Mouse (Mus musculus) embryo, embryonic 9.5 days (tissue): ENCODE results near the gene 1700018F24Rik.
"Not testable (repeated sequence)": the region's sequence is repeated elsewhere in the genome, so short reads cannot be mapped to it uniquely, and the experiment has no call there.

Experiments
- DNase-seq: peaks from one replicate; pipeline ENCODE4 v3.0.0-alpha.2; 2017; ENCODE audit errors: extremely low spot score

The 1700018F24Rik gene

DNA sequence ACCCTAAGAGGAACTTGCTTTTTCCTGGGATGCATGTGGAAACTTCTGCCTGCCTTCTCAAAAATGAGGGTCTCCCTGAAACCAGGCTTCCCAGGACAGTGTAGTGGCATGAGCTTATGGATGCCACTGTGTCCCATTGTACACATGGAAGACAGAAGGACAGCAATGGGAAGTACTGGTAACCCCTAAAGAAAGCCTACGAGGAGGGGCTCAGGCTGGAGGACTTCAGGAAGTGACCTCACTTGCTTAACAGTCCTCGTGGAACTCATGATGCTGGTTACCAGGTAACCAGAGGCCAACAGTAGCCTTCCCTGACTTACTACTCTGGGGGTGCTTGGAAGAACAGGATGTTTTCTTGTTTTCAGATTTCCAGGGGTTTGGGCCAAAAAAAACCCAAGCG is at the start of gene 1700018F24Rik:
TSS of gene 1700018F24Rik (plus strand) at position 301 of the 400 bp plus-strand sequence.
- not testable (repeated sequence) for DNase-seq

GRCm38 (mm10) chr5:144998491-144998890 is 44.3 kb upstream of the 1700018F24Rik start:
- DNase-seq, result no peak

DNA sequence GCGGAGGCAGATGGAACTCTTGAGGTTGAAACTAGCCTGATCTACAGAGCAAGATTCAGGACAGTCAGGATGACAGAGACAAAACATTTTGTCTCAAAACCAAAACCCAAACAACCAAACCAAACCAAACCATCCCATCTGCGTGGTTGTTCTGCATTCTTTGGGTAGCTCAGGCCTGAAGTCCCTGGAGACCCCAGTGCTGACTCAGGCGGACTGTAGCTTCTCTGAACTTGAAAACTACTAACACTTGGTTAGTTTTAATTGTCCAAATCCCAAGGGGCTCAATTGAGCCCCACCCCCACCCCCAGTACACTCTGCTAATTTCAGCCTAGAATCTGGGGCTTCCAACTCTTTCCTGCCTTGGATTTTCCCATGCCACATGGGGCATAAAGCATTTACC is 39.4 kb upstream of the 1700018F24Rik start:
- DNase-seq, result no peak

DNA sequence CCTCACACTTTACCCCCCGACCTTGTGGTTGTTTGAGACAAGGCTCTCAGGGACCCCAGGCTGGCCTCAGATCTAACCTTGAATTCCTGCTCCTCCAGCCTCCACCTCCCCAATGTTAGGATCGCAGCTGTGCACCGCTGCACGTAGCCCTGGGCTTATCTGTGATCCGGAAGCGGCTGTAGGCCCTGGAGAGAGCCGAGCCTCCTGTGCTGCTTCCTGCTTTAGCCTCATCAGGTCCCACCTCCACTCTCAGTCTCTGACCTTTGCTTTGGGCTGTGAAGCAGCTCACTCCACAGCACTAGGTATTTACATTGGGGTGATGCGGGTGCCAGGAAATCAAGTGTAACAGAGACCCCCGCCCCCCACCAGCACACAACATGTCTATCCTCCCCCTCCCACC is 38.3 kb upstream of the 1700018F24Rik start:
- no peak for DNase-seq

GRCm38 (mm10) chr5:145005596-145005995 is 37.2 kb upstream of the 1700018F24Rik start:
- DNase-seq, result no peak

GRCm38 (mm10) chr5:145008878-145009659 is 33.7 kb upstream of the 1700018F24Rik start:
- DNase-seq, result no peak

DNA sequence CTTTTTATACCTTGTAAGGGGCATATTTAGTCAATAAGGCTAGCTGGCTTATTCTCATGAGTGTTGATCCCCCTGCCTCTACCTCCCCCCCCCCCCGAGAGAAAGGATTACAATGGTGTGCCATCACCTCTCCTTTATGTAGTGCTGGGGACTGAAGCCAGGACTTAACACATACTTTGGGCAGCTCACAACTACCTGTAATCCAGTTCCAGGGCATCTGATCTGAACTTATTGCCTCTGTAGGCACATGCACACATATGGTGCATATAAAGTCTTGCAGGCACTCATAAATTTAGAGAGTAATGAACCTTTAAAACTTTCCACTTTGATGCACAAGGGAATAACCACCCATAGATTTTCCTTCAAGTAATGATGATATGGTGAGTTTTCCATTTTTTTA is 28.5 kb upstream of the 1700018F24Rik start:
- DNase-seq, result no peak

DNA sequence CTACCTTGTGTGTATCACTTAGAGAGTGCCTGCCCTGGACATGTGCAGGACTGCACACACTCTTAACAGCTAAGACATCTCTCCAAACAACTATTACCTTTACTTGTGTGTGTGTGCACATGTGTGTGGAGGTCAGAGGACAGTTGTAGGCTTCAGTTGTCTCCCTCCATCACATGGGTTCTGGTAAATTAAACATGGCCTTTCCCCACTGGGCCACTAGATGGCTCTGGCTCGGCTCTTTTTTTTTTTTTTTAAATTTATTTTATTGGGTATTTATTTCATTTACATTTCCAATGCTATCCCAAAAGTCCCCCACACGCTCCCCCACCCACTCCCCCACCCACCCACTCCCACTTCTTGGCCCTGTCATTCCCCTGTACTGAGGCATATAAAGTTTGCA is 26.0 kb upstream of the 1700018F24Rik start:
- not testable (repeated sequence) for DNase-seq

DNA sequence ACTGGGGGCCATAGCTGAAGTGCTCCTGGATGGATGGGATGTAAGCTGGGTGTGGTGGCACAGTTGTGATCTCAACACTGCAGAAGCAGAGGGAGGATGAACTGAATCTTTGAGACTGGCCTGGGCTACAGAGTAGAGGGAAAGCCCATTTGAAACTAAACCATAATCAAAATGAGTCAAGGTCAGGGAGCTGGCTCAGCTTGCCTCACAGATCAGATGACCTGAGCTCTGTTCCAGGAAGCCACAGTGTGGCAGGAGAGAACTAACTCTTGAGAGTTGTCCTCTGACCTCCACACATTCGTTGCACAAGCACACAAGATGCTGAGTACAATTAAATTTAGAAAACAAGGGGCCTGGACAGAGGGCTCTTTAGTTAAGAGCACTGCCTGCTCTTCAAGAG is 22.5 kb upstream of the 1700018F24Rik start:
- not testable (repeated sequence) for DNase-seq

DNA sequence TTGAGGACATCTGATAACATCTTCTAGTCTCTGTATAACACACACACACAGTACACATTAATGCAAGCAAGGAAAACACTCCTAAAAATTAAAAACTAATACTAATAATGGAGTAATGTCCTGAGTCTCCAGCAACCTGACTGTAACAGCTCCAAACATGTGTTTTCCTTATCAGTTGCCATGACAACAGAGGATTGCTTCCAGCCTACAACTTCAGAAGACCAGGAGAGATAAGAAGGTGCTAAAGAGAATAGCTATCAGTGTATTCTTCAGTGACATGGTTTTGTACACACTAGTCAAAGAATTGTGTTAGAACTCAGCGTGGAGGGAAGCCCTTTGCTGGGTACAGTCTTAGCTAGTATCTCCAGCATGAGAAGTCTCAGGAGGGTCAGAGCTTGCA is 22.1 kb upstream of the 1700018F24Rik start:
- not testable (repeated sequence) for DNase-seq

DNA sequence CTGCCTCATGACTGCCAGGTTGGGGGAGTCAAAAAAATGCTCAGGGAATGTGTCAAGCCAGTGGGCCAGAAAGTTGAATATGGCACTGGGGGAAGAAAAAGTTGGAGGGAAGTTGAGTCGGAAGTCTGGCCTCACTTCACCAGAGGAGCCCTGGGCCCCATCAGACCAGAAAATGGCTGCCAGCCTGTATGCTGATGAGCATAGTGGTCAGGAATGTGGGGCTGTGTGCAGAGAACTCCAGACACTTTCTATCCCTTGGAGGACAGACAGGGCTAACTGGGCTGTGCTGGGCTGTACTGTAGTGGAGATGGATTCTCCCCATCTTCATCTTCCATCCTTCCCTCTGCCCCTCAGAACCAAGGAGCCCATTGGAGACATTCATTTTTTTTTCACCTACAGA is 12.3 kb upstream of the 1700018F24Rik start:
- DNase-seq, result not testable (repeated sequence)

DNA sequence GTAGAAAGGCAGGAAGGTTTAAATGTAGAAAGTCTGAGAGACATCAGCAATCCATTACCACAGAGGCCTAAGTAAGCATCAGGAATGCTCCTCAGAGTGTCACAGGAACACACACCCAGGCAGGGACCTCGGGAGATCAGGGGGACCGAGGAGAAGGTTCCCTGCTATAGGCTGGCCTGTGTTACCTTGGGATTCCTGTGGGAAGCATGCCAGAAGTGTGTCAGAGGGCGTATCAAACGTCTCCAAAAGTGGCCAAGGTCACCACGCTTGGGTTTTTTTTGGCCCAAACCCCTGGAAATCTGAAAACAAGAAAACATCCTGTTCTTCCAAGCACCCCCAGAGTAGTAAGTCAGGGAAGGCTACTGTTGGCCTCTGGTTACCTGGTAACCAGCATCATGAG is 10.4 kb upstream of the 1700018F24Rik start, which contains the start of gene Gm4871:
TSS of gene Gm4871 (minus strand) at position 364 of the 400 bp plus-strand sequence.
- DNase-seq, result not testable (repeated sequence)

DNA sequence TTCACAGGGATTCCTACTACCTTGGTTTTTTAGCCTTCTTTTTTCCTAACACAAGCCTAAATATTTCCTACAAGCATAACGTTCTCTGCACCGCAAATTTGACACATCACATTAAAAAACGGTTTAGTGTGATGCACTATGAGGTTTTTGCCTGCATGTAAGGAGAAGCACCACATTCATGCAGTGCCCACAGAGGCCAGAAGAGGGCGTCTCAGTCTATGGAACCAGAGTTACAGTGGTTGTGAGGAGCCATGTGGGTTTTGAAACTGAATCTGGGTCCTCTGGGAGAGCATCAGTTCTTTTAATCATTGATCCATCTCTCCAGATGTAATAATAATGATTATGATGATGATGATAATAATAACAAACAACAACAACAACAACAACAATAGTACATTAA is 1.2 kb upstream of the 1700018F24Rik start:
- peak; percentile 26 for DNase-seq

DNA sequence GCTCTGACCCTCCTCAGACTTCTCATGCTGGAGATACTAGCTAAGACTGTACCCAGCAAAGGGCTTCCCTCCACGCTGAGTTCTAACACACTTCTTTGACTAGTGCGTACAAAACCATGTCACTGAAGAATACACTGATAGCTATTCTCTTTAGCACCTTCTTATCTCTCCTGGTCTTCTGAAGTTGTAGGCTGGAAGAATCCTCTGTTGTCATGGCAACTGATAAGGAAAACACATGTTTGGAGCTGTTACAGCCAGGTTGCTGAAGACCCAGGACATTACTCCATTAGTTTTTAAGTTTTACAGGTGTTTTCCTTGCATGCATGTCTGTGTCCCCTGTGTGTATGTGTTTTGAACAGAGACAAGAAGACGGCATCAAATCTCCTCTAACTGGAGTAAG is 11.4 kb downstream of the 1700018F24Rik start:
- DNase-seq, result not testable (repeated sequence)

- DNase-seq, result no peak
Measured at GRCm38 (mm10) chr5:145057907-145058306, 15.1 kb downstream of the 1700018F24Rik start.

- DNase-seq, result no peak
Measured at GRCm38 (mm10) chr5:145058722-145059121, 15.9 kb downstream of the 1700018F24Rik start.

DNA sequence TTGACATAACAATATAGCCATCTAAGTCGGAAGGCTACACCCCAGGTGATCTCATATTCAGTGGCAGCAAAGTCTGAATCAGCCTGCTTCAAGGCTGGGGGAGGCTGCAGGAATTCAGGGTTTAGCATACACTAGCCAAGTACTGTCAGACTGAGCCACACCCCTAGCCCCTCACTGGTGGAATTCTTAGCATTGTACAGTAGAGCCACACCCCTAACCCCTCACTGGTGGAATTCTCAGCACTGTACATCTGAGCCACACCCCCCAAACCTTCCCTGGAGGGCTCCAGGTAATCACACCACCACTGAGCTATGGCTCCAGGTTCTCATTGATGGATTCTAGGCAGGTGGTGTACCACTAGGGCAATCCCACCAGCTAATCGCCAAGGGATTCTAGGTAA is 16.7 kb downstream of the 1700018F24Rik start:
- no peak for DNase-seq

DNA sequence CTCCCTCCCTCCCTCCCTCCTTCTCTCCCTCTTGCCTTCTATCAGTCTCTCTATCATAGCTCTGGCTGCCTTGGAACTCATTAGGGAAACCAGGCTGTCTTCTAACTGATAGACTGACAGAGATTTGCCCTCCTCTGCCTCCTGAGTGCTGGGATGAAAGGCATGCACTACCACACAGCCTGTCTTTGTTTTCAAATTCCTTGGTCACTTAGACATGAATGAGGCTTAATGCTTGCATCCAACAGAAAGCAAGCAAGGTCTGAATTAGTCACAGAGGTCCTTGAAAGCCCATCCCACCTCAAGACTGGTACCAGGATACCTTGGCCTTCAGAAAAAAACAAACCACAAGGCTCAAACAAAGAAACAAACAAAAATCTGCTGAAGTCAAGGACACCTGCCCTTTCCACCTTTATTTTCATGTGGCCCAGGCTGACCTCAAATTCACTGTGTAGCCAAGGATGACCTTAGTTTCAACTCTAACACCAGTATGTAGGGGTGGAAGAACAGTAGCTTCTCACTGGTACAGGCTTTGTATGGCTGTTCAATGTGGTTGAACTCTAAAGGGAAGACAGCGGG is 22.1 kb downstream of the 1700018F24Rik start:
- no peak for DNase-seq

DNA sequence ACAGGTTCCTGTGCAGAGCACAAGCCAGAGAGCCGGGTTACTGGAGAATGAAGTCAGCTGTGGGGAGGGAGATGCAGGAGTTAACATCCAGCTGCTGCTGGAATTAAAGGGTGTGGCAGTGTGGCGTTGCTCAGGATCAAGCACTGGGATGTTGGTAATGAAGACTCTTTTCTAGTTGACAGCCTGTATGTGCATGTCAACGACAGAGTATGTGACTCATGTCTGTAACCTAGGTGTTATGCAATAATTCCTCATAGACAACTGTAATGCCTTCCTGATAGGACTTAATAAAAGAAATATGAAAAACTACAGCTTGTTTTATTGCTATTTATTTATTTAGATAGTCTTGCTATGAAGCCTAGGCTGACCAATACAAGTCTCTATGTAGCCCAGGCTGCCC is 26.1 kb downstream of the 1700018F24Rik start:
- DNase-seq, result no peak

DNA sequence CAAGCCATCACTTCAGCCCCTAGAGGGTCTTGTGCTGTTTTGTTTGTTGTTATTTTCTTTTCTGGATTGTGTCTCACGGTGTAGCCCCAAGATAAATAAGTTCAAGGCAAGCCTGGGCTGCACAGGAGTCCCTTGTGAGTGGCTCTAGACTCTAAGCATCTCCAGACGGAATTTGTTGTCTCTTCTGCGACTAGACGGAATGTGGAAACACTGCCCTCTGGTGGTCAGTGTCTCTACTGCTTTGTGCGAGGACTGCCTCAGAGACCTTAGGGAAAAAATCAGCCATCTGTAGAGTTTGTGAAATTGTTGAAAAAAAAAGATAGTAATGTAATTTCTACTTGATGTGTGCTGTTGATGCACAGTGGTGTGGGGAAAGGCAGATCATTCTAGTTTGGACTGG is 26.9 kb downstream of the 1700018F24Rik start:
- DNase-seq, result peak; percentile 67

DNA sequence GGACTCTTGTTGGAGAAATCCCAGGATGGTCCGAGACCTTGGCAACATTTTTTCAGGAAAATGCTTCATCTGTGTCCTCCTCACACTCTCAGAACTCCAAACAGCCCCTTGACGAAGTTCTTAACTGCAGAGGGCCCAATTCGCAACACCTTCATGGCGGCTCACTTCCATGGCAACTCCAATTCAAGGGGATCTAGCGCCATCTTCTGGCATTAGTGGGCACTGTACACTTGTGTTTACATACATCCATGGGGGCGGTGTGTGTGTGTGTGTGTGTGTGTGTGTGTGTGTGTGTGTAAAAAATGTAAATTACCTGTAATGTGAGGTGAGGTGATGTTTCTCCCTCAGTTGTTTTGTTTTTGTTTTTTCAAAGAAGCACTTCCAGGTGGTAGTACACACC is 28.6 kb downstream of the 1700018F24Rik start:
- DNase-seq, result peak; percentile 10

- no peak for DNase-seq
Measured at GRCm38 (mm10) chr5:145075081-145075480, 32.3 kb downstream of the 1700018F24Rik start.
